Mouse (Mus musculus) natural killer cell, adult 2 months (primary cell): Measurements from ENCODE around the gene Ciao2a.

Experiments used
- DNase-seq, 2 experiments: peaks; one replicate each; pipeline ENCODE4 v3.0.0; 2022; ENCODE audit warnings: low spot score in 2 of 2

Ciao2a gene

GRCm38 (mm10) chr9:66126456-66127192, at the start of gene Ciao2a, which contains the start of gene Snx1:
Ciao2a (plus strand) TSS chr9:66126611.
Snx1 (minus strand) TSS chr9:66126587.
- DNase-seq, result peak; percentile 91 to 92

GRCm38 (mm10) chr9:66078072-66078471, 48.3 kb upstream of the Ciao2a start:
- no peak for DNase-seq

- DNase-seq, result no peak
These were observed 47.9 kb upstream of the Ciao2a start for GRCm38 (mm10) chr9:66078493-66078892.

- DNase-seq, result no peak
These were observed 45.5 kb upstream of the Ciao2a start for GRCm38 (mm10) chr9:66080804-66081459.

DNA sequence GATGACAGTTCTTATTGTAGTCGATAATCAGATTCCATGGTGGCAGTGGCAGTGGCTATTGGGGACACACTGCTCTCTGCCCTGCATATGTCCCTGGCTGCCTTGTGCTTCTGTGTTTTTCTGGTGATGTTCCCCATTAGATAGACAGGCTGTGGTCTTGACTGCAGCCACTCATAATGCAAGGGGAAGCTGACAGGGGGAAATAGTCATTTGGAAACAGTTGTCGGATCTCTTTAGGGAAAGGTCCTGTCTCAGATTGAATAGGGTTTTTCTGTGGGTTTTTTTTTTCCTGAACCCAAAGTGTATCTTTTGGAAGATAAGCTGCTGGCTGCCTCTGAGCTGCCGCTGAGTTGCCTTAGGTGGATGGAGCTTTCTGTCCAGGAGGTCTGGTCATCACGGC, 44.4 kb upstream of the Ciao2a start:
- DNase-seq, result no peak

- no peak for DNase-seq
These were observed 42.2 kb upstream of the Ciao2a start for GRCm38 (mm10) chr9:66084171-66084570.

DNA sequence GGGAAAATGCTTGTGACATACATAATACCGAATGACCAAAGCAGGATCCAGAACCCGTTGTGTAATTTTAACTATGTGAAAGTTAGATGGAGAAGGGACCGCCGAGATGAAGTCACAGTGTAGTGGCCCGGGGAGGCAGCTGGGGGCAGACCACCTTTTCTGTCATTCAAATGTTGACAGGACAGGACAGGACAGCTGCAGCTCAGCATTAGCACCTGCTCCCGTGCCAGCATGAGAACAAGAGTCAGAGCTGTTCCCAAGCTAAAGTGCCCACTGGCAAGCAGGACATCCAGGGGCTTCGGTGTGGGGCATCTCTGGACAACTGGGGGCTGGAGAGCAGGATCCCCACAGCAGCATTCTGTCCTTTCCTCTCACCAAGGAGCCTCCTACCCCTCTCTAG, 39.3 kb upstream of the Ciao2a start:
- no peak for DNase-seq

GRCm38 (mm10) chr9:66088411-66088810, 38.0 kb upstream of the Ciao2a start:
- no peak for DNase-seq

DNA sequence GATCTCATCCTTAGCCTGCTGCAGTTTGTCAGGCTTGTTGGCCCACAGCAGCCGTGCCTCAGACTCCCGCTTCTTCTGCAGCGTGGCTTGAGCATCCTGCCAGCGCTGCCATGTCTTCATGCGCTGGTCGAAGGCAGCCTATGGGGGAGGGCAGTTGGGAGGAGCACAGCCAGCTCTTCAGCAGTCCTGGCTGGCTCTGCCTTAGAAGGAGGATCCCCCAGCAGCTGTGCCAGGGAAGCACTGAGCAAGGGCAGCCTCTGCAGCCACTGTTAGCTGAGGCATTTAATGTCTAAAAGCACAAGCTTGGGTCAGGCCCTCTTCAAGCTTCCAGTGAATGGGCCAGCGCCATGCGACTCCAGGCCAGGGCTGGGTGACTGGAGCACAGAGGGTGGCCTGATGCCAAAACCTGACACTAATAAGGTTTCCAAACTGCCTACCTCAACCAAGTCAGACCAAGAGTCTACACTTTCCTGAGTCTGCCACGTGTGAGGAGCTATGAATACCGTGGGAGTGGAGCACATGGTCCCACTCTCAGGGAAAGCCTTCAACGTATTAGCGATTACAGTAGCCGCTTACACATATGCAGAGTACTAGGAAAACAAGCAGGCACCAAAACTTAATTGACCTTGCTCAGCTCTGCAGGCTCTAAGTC, 35.7 kb upstream of the Ciao2a start:
- DNase-seq, result no peak

DNA sequence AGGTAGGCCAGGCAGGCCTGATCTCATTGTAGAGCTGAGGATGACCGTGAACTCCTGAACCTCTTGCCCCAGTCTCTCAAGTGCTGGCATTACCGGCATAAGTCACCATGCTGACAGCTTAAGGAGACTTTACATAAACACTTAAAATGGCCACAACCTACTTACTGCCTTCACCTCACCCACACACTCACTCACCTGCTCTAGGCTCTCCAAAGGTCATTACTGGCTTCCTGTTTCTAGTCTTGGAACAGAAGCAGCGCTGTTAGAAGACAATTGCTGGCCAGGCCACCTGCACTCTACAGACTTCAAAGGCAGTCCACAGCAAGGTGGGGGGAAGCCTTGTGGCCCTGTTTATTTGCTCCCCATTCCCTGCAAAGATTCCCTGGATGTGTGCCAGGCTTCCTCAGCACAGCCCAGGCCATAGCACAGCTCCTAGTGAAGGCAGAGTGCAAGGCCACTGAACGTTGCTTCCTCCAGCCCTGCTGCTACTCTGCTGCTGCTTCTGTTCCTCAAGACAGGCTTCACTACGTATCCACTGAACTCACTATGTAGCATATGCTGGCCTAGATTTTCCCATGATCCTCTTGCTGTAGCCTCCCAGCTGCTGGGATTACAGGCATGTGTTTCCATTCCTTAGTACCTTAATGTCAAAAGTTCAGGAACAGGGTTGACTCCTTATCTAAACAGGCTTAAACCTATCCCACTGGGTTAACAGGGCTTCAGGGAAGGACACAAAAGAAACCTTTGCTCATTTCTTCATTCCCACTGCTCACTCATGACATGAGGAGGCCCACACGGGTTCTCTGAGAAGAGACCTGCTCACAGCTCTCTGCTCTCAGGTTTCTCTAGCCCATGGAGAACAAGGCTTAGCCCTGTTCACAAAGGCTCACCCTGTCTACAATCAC, 34.8 kb upstream of the Ciao2a start:
- DNase-seq, result no peak

GRCm38 (mm10) chr9:66092664-66093063, 33.7 kb upstream of the Ciao2a start:
- no peak for DNase-seq

DNA sequence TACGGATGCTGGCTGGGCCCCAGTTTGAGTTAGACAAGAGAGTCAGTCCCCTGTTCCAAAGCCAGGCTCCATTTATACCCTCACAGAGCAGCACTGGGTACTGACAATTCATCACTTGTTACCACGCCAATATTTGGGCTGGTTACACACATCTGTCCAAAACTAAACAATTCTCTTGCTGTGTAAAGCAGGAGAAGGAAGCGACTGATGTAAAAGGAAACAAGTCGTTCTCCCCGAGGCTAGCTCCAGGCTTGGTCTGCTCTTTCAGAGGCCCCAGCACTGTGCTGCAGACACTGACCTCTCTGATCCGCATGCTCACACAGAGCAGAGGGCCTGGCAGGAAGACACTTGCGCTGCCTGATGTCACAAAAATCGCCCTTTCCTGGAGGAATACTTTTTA, 24.8 kb upstream of the Ciao2a start:
- DNase-seq, result no peak

DNA sequence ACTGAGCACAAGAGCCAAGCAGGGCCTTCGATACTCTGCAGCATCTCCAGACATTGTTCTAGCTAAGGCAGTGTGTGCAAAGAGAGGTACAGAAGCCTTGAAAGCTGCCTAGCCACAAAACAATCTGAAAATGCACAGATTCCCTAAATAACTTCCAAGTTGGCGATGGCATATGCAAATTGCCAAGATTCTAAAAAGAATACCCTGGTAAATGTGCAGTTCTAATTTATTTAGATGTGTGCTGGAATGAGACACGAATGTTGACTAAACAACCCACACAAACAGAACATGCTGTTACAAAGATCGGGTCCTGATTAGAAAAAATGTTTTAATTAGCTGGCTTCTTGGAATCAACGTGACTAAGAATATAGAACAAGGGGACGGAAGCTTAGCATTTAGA, 23.7 kb upstream of the Ciao2a start:
- DNase-seq, result no peak

GRCm38 (mm10) chr9:66104601-66105000, 21.8 kb upstream of the Ciao2a start:
- DNase-seq, result no peak

- DNase-seq, result no peak
These were observed 21.2 kb upstream of the Ciao2a start for GRCm38 (mm10) chr9:66105168-66105567.

DNA sequence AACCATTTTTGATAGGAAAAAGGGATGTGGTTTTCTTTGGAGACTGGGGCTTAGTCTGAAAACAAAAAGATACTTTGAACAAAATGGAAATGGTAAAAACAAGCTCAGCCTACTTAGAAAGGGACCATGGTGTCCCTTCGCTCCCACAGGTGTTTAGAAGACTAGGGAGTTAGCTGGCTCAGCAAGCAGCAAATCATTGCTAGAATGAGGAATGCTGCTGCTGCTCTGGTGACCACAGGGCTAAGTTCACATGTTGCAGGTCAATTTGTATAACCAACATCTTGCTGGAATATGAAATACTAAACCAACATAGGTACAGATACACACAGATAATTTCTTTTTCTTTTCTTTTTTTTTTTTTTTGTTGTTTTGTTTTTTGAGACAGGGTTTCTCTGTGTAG, 16.8 kb upstream of the Ciao2a start:
- DNase-seq, result no peak

DNA sequence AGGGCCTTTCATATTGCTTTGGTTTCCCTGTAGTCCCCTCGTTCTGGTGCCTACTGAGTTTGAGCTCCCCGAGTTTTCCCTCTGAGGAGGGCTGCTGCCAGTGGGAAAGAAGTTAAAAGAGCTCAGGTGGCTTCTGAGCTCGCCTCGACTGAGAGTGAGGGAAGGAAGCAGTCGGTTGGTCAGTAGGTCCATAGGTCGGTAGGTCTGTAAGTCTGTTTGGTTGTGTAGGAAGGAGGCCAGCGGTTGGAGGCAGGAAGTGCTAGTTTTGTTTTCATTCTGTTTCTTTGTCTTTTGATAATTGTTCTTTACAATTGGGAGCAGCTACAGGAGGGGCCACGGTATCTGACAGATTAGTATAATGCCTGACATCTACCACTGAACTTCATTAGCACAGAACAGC, 16.3 kb upstream of the Ciao2a start:
- DNase-seq, result no peak

GRCm38 (mm10) chr9:66110611-66111379, 15.6 kb upstream of the Ciao2a start:
- DNase-seq, result no peak

- no peak for DNase-seq
These were observed 12.1 kb upstream of the Ciao2a start for GRCm38 (mm10) chr9:66114341-66114740.

DNA sequence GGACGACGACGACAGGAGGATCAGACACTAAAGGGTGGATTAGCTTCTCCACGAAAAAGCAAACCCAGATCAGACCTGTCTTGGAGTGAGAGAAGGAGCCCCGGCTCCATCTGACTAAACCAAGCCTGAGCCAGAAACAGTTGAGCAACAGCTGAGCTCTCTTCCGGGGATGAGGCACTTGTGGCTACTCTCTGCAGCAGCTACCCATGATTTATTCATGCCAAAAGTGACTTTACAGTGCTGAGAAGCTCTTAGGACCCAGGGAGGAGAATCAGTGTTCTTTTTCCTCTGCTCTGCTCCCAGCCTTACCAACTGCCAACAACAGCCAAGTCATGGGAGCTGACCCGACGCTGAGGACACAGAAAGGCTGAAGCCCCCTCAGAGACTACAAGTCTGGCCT, 9.5 kb upstream of the Ciao2a start:
- no peak for DNase-seq

DNA sequence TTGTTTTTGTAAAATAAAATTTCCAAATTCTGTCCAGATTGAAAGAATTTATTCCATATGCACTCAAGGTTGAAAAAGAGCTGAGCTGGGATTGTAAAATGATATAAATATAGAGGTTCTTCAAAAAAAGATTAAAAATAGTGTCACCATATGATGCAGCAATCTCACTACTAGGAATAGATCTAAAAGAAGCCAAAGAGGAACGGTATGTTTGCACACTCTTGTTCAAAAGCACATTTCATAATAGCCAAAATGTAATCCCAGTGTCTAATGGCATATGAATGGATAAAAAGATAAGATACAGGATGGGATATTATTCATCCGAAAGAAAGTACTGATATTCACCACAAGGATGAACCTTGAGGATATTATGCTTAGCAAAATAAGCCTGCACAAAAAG, 6.9 kb upstream of the Ciao2a start:
- no peak for DNase-seq
